Mouse (Mus musculus): Measurements from ENCODE around the gene Pcgf5.

The Pcgf5 gene

GRCm38 (mm10) chr19:36348161-36348800 is at the start of gene Pcgf5:
Gene Pcgf5, plus strand, starts transcription at chr19:36348309.
- in situ Hi-C loops (cut with MboI; ENCODE audit: unreplicated experiment in 2 of 2), result loop anchor here in 1 of 2 experiments (10.0 kb wide), 1 partner anchor 73 kb away; no protein-coding TSS in a partner anchor

GRCm38 (mm10) chr19:36305542-36305941 is 42.6 kb upstream of the Pcgf5 start:
- in situ Hi-C loops (cut with MboI; ENCODE audit: unreplicated experiment in 2 of 2), result no loop called here

GRCm38 (mm10) chr19:36314010-36314409 is 34.1 kb upstream of the Pcgf5 start:
- in situ Hi-C loops (cut with MboI; ENCODE audit: unreplicated experiment in 2 of 2), result no loop called here

- in situ Hi-C loops (cut with MboI; ENCODE audit: unreplicated experiment in 2 of 2), result no loop called here
These were observed 28.4 kb upstream of the Pcgf5 start for GRCm38 (mm10) chr19:36319735-36320134.

- in situ Hi-C loops (cut with MboI; ENCODE audit: unreplicated experiment in 2 of 2), result no loop called here
These were observed 27.0 kb upstream of the Pcgf5 start for GRCm38 (mm10) chr19:36321066-36321465.

- in situ Hi-C loops (cut with MboI; ENCODE audit: unreplicated experiment in 2 of 2), result no loop called here
These were observed 24.8 kb upstream of the Pcgf5 start for GRCm38 (mm10) chr19:36323326-36323725.

- in situ Hi-C loops (cut with MboI; ENCODE audit: unreplicated experiment in 2 of 2), result no loop called here
These were observed 19.4 kb upstream of the Pcgf5 start for GRCm38 (mm10) chr19:36328678-36329077.

GRCm38 (mm10) chr19:36347376-36347775 is 733 bp upstream of the Pcgf5 start:
- in situ Hi-C loops (cut with MboI; ENCODE audit: unreplicated experiment in 2 of 2), result loop anchor here in 1 of 2 experiments (10.0 kb wide), 1 partner anchor 73 kb away; no protein-coding TSS in a partner anchor

- in situ Hi-C loops (cut with MboI; ENCODE audit: unreplicated experiment in 2 of 2), result loop anchor here in 1 of 2 experiments (10.0 kb wide), 1 partner anchor 73 kb away; no protein-coding TSS in a partner anchor
These were observed 313 bp upstream of the Pcgf5 start for GRCm38 (mm10) chr19:36347831-36348160.

- in situ Hi-C loops (cut with MboI; ENCODE audit: unreplicated experiment in 2 of 2), result loop anchor here in 1 of 2 experiments (10.0 kb wide), 1 partner anchor 74 kb away; no protein-coding TSS in a partner anchor
These were observed 835 bp downstream of the Pcgf5 start for GRCm38 (mm10) chr19:36348801-36349486.

- in situ Hi-C loops (cut with MboI; ENCODE audit: unreplicated experiment in 2 of 2), result loop anchor here in 1 of 2 experiments (10.0 kb wide), 1 partner anchor 75 kb away; no protein-coding TSS in a partner anchor
These were observed 1.4 kb downstream of the Pcgf5 start for GRCm38 (mm10) chr19:36349487-36349955.

- in situ Hi-C loops (cut with MboI; ENCODE audit: unreplicated experiment in 2 of 2), result no loop called here
These were observed 2.1 kb downstream of the Pcgf5 start for GRCm38 (mm10) chr19:36350181-36350580.

- in situ Hi-C loops (cut with MboI; ENCODE audit: unreplicated experiment in 2 of 2), result no loop called here
These were observed 2.8 kb downstream of the Pcgf5 start for GRCm38 (mm10) chr19:36350870-36351269.

GRCm38 (mm10) chr19:36362541-36362940 is 14.4 kb downstream of the Pcgf5 start:
- in situ Hi-C loops (cut with MboI; ENCODE audit: unreplicated experiment in 2 of 2), result no loop called here

GRCm38 (mm10) chr19:36364757-36365156 is 16.6 kb downstream of the Pcgf5 start:
- in situ Hi-C loops (cut with MboI; ENCODE audit: unreplicated experiment in 2 of 2), result no loop called here

- in situ Hi-C loops (cut with MboI; ENCODE audit: unreplicated experiment in 2 of 2), result no loop called here
These were observed 23.4 kb downstream of the Pcgf5 start for GRCm38 (mm10) chr19:36371478-36371877.

GRCm38 (mm10) chr19:36373056-36373621 is 25.0 kb downstream of the Pcgf5 start:
- in situ Hi-C loops (cut with MboI; ENCODE audit: unreplicated experiment in 2 of 2), result no loop called here

- in situ Hi-C loops (cut with MboI; ENCODE audit: unreplicated experiment in 2 of 2), result no loop called here
These were observed 27.2 kb downstream of the Pcgf5 start for GRCm38 (mm10) chr19:36375200-36375783.

GRCm38 (mm10) chr19:36377729-36378128 is 29.6 kb downstream of the Pcgf5 start:
- in situ Hi-C loops (cut with MboI; ENCODE audit: unreplicated experiment in 2 of 2), result no loop called here

GRCm38 (mm10) chr19:36378511-36379232 is 30.6 kb downstream of the Pcgf5 start:
- in situ Hi-C loops (cut with MboI; ENCODE audit: unreplicated experiment in 2 of 2), result no loop called here
